Mouse (Mus musculus): Measurements from ENCODE around the gene Kazald1.
"Not testable (repeated sequence)": the region's sequence is repeated elsewhere in the genome, so short reads cannot be mapped to it uniquely, and the experiment has no call there.

The Kazald1 gene

DNA sequence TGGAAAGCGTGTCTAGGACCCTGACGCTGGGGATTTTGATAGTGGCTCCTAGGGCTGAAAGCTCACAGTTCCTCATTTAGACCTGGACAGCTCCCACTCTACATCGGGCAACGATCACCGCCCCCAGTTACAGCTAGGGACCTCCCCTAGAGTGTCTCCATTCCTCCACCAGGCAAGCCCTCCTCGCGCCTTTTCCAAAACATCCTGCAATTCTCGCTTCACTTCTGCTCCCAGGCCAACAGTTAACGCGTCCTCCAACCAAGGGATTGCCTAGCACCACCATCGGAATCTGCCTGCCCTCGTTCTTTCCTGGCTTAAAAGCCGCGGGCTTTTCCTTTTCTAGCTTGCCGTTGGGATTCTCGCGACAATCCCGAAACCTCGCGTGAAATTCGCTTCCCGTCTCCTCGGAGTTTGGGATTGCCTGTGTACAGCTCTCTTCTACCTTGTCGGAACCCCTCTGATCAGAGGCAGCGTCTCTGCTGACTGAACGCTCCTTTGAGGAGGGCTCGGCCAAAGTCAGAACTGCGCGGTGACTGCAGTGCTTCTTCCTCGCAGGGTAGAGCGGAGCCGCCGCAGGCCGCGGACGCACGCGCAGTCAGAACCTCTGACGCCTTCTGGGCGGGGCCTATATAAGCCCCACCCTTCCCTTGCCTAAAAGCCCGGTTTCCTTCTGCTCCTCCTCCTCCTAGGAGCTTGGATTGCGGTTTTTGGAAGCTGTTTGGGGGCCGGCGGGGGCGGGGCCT is at the start of gene Kazald1:
Kazald1 (plus strand) TSS at position 662 of the 743 bp plus-strand sequence.
- peak; percentile 97 for DNase-seq

- peak in 1 of 2 experiments; percentile 6 for DNase-seq
These were observed 49.0 kb upstream of the Kazald1 start for GRCm38 (mm10) chr19:45025937-45026568.

GRCm38 (mm10) chr19:45026958-45027670 is 47.9 kb upstream of the Kazald1 start:
- no peak for DNase-seq

- peak in 1 of 2 experiments; percentile 14 for DNase-seq
These were observed 47.2 kb upstream of the Kazald1 start for GRCm38 (mm10) chr19:45027848-45028247.

DNA sequence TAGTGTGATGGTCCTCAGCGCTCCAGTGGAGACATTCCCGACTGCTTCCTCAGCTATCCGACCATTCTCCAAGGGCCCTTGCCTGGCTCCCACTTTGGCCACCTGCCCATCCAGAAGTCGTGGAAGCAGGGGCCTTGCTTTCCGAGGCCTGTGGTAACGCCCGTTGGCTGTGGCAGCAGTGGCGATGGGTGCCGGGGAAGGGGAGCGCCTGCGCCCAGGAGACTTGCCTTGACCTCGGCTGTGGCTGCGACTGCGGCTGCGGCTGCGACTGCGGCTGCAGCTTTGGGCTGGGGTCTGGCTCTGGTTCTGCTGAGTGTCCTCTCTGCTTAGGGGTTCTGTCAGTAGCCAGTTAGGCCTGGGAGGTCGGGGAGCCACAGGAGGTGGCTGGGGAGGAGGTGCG is 46.3 kb upstream of the Kazald1 start:
- DNase-seq: peak in 1 of 2 experiments; percentile 24

GRCm38 (mm10) chr19:45029571-45029970 is 45.5 kb upstream of the Kazald1 start:
- DNase-seq: peak in 1 of 2 experiments; percentile 27

- DNase-seq: peak; percentile 83 to 88
These were observed 44.9 kb upstream of the Kazald1 start for GRCm38 (mm10) chr19:45030111-45030510.

DNA sequence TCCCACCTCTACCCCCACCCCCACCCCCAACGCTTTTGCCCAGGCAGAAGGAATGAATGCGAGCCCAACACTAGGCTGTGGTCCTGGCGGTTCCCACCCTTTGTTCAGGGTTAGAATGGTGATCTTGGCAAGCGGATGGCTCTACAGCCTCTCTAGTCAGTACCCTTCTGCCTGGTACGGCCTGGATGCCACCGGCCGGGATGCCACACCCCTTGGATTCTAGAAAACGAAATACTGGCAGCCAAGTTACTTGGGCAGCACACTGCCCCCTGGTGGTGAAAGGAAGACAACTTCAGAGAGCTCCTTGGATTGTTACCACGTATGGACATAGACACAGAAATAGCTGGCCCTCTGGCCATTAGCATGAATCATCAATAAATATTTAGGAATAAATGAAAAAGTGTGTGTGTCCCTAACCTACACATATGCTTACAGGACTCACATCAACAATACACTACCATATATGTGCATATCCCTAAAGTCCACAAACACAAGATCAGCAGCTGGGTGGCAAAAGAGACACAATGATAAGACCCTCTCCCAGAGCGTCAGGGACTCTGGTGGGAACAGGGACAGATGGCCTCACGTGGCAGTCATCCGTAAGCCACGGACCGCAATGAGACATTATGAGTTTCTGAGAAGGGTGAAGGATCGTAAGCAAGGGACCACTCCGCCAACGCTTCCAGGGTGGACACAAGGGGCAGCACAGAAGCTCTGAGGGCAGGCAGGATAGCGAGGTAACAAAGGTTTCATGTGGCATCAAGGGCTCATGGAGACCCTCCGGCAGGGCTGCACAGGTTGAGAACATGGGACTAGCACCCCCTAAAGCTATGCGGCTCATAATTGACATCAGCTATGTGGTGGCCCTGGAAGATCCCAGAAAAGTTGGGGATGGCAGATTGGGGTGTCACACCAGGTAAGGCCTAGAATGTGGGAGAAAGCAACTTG is 44.0 kb upstream of the Kazald1 start:
- peak; percentile 93 to 95 for DNase-seq

DNA sequence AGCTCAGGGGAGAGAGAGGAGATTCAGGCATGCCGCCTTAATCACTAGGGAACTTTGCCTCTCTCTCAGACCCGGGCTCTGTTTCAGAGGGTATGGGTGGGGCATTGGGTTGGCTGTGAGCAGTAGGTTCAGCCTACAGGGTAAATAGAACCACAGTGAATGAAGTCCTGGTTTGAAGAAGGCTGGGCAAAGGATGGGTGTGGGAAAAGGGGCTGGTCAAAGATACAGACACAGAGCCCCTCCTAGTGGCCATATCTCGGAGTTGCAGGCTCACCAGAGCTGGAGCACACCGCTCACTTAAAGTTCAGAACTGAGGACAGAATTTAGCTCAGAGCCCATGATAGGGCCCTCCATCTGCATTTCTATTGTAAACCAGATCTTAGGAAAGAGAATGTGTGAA is 43.3 kb upstream of the Kazald1 start:
- peak; percentile 91 to 95 for DNase-seq

GRCm38 (mm10) chr19:45032570-45033332 is 42.3 kb upstream of the Kazald1 start:
- peak; percentile 70 to 72 for DNase-seq

GRCm38 (mm10) chr19:45036867-45037266 is 38.2 kb upstream of the Kazald1 start:
- DNase-seq: peak; percentile 76

DNA sequence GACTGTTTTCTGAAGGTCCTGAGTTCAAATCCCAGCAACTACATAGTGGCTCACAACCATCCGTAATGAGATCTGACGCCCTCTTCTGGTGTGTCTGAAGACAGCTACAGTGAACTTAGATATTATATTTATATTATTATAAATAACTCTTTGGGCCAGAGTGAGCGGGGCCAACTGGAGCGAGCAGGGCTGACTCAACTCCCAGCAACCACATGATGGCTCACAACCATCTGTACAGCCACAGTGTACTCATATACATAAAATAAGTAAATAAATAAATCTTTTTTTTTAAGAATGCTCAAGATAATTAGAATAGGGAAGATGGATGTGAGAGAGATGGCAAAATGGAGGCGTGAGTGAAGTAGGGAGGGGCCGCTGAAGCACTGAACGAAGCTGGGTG is 36.8 kb upstream of the Kazald1 start:
- not testable (repeated sequence) for DNase-seq

- DNase-seq: no peak
These were observed 34.8 kb upstream of the Kazald1 start for GRCm38 (mm10) chr19:45040214-45040613.

GRCm38 (mm10) chr19:45044389-45044927 is 30.6 kb upstream of the Kazald1 start:
- DNase-seq: no peak

- DNase-seq: peak in 1 of 2 experiments; percentile 22
These were observed 29.8 kb upstream of the Kazald1 start for GRCm38 (mm10) chr19:45045236-45045635.

DNA sequence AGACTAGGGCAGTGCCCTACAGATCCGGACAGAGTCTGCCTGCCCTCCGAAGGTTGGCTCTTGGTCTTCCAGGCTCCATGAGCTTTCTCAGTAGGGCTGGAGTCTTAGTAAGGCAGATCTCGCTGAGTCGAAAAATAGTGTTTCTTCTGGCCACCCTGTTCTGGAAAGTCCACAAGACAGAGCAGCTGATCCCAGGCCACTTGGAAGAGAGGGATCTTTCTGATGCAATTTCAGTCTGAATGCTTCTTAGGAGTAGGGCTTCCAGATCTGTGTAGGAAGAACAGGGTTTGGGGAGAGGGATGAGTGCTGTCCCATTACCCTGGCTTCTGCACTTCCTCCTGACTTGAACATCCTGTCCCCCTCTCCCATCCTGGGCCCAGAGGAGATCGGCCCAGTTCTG is 29.4 kb upstream of the Kazald1 start, which contains the start of gene Pdzd7:
Pdzd7 (minus strand) TSS at position 67 of the 400 bp plus-strand sequence.
- DNase-seq: no peak

GRCm38 (mm10) chr19:45046523-45047321 is 28.3 kb upstream of the Kazald1 start:
- DNase-seq: peak; percentile 93 to 95

- peak; percentile 98 to 99 for DNase-seq
These were observed 27.6 kb upstream of the Kazald1 start, which contains the start of gene Sfxn3 for GRCm38 (mm10) chr19:45047417-45047934. Sfxn3 (plus strand) TSS chr19:45047503.

DNA sequence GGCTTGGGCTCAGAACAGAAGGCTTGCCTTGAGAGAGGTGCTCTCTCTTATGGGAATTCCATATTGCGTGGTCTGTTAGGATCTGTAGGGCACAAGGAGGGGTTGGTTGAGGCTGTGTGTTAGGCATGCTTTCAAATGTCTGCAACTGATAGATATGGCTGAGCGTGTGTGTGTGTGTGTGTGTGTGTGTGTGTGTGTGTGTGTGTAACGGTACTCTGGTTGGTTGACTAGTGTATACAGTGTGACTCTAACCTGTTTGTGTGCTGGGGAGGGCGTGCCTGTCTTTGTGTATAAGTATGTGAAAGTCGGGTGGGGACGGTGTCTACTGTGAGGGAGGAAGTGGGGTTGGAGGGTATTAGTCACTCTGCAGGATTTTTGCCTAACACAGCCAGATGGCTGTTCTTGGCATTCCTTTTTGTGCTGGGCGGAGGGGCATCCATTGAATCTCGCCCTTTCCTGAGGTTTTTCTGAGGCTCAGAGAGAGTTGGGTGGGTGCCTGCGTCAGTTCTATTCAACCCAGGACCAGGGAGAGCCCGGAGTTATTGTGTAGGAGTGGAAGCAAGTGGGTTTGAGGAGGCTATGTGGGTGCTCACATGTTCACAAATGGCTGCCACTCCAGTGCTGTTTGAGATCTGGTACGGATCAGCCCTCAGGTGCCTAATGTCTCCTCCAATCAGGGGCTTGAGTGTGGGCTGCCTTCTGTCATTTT is 27.0 kb upstream of the Kazald1 start:
- peak; percentile 75 to 76 for DNase-seq
